Mouse (Mus musculus) heart, adult 2 months (tissue): ENCODE data around the gene Cdc40.

Experiments
- CTCF ChIP-seq: fragments of 200-600 bp; IDR thresholded peaks from 2 replicates; pipeline ENCODE4 v1.8.1; 2022; ENCODE audit warnings: antibody characterized with exemption, mild to moderate bottlenecking, moderate library complexity
- POLR2A ChIP-seq: fragments of 200-500 bp; IDR thresholded peaks from 2 replicates; pipeline ENCODE4 v1.6.1; 2011; ENCODE audit warnings: mild to moderate bottlenecking, low read depth, low read length, control low read depth; ENCODE audit not compliant: insufficient read depth

DNA sequence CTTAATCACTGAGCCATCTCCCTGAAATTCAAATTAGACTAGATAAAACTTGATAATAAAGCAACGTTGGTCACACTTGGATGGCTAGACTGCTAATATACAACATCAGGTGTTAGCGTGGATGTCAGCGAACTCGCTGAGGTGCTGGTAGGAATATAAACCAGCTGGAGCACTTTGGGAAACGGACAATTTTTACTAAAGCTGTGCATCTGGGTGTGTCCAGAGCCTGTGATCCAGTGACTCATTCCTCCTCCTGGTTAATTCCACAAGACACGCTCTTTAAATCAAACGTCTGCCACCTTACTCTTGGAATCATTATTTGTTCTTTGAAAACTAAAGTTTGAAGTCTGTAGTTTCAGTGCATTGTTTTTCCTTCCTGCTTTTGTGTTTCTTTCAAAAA lies 23.7 kb upstream of the Cdc40 start:
- TF ChIP-seq CTCF (no peak), POLR2A (no peak)
